Mouse (Mus musculus): ENCODE results near the gene 1700020L24Rik.
A peak's percentile ranks its signal among the peaks of the same experiment; 100 is the strongest.

Gene 1700020L24Rik

GRCm38 (mm10) chr11:83437377-83437776 is at the start of gene 1700020L24Rik:
Gene 1700020L24Rik (plus strand): TSS chr11:83437677.
- no peak for DNase-seq (ENCODE audit: extremely low spot score, low read depth, low spot score)

GRCm38 (mm10) chr11:83393062-83393461 is 44.4 kb upstream of the 1700020L24Rik start:
- no peak for DNase-seq (ENCODE audit: extremely low spot score, low read depth, low spot score)

- no peak for DNase-seq (ENCODE audit: extremely low spot score, low read depth, low spot score)
These were observed 42.6 kb upstream of the 1700020L24Rik start for GRCm38 (mm10) chr11:83394802-83395439.

GRCm38 (mm10) chr11:83397626-83398025 is 39.9 kb upstream of the 1700020L24Rik start:
- DNase-seq (ENCODE audit: extremely low spot score, low read depth, low spot score): no peak

GRCm38 (mm10) chr11:83398724-83399123 is 38.8 kb upstream of the 1700020L24Rik start:
- DNase-seq (ENCODE audit: extremely low spot score, low read depth, low spot score): no peak

- DNase-seq (ENCODE audit: extremely low spot score, low read depth, low spot score): no peak
These were observed 33.7 kb upstream of the 1700020L24Rik start for GRCm38 (mm10) chr11:83403787-83404186.

- DNase-seq (ENCODE audit: extremely low spot score, low read depth, low spot score): no peak
These were observed 31.1 kb upstream of the 1700020L24Rik start for GRCm38 (mm10) chr11:83406391-83406790.

- no peak for DNase-seq (ENCODE audit: extremely low spot score, low read depth, low spot score)
These were observed 29.2 kb upstream of the 1700020L24Rik start for GRCm38 (mm10) chr11:83408242-83408641.

- no peak for DNase-seq (ENCODE audit: extremely low spot score, low read depth, low spot score)
These were observed 28.3 kb upstream of the 1700020L24Rik start, which contains the start of gene Rasl10b for GRCm38 (mm10) chr11:83409087-83409754. Gene Rasl10b (plus strand): TSS chr11:83409137.

GRCm38 (mm10) chr11:83409792-83410291 is 27.6 kb upstream of the 1700020L24Rik start:
- DNase-seq (ENCODE audit: extremely low spot score, low read depth, low spot score): no peak

- DNase-seq (ENCODE audit: extremely low spot score, low read depth, low spot score): no peak
These were observed 27.0 kb upstream of the 1700020L24Rik start for GRCm38 (mm10) chr11:83410510-83410909.

GRCm38 (mm10) chr11:83417080-83417479 is 20.4 kb upstream of the 1700020L24Rik start:
- DNase-seq (ENCODE audit: extremely low spot score, low read depth, low spot score): peak; percentile 83

- no peak for DNase-seq (ENCODE audit: extremely low spot score, low read depth, low spot score)
These were observed 19.8 kb upstream of the 1700020L24Rik start for GRCm38 (mm10) chr11:83417708-83418107.

GRCm38 (mm10) chr11:83418566-83418965 is 18.9 kb upstream of the 1700020L24Rik start:
- DNase-seq (ENCODE audit: extremely low spot score, low read depth, low spot score): no peak

GRCm38 (mm10) chr11:83420338-83420737 is 17.1 kb upstream of the 1700020L24Rik start:
- no peak for DNase-seq (ENCODE audit: extremely low spot score, low read depth, low spot score)

GRCm38 (mm10) chr11:83421305-83421704 is 16.2 kb upstream of the 1700020L24Rik start:
- DNase-seq (ENCODE audit: extremely low spot score, low read depth, low spot score): peak; percentile 68

GRCm38 (mm10) chr11:83424681-83425080 is 12.8 kb upstream of the 1700020L24Rik start:
- no peak for DNase-seq (ENCODE audit: extremely low spot score, low read depth, low spot score)

- no peak for DNase-seq (ENCODE audit: extremely low spot score, low read depth, low spot score)
These were observed 10.5 kb upstream of the 1700020L24Rik start for GRCm38 (mm10) chr11:83426964-83427363.

GRCm38 (mm10) chr11:83429355-83429754 is 8.1 kb upstream of the 1700020L24Rik start, which contains the start of gene Gas2l2:
Gene Gas2l2 (minus strand): TSS chr11:83429455.
- no peak for DNase-seq (ENCODE audit: extremely low spot score, low read depth, low spot score)

- no peak for DNase-seq (ENCODE audit: extremely low spot score, low read depth, low spot score)
These were observed 4.9 kb upstream of the 1700020L24Rik start for GRCm38 (mm10) chr11:83432533-83432932.

- no peak for DNase-seq (ENCODE audit: extremely low spot score, low read depth, low spot score)
These were observed 2.1 kb downstream of the 1700020L24Rik start for GRCm38 (mm10) chr11:83439426-83440060.

Data from hindlimb bud, embryonic 11.5 days (tissue).